Mouse (Mus musculus) urinary bladder, postnatal 36 days (tissue): ENCODE measurements around the gene Gm21958.

Experiments
- DNase-seq, 2 experiments: peaks; one replicate each; pipeline ENCODE4 v3.0.0; 2022; ENCODE audit warnings: low spot score in 2 of 2, mixed read lengths in 1 of 2

Gm21958 gene

GRCm38 (mm10) chr3:54714253-54714652 is at the start of gene Gm21958:
TSS of gene Gm21958 (minus strand) at chr3:54714353.
- no peak for DNase-seq

DNA sequence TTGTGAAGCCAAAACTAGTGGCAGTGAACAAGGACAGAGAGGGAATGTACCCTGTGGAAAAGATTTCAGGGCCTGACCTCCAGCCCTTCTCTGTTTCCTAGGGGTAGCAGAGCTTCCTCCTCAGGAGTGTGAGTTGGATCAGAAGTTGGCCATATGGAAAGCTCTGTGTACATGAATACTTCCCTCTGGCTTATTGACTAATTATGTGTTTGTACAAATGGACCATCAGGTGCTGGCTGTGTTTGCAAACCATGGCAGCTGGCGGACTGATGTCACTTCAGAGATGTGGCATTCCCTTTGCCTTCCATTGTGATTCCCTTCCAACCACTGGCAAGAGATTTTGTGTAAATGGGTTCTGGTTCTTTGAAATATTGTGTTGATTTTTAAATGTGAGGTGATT is 47.1 kb upstream of the Gm21958 start:
- no peak for DNase-seq

DNA sequence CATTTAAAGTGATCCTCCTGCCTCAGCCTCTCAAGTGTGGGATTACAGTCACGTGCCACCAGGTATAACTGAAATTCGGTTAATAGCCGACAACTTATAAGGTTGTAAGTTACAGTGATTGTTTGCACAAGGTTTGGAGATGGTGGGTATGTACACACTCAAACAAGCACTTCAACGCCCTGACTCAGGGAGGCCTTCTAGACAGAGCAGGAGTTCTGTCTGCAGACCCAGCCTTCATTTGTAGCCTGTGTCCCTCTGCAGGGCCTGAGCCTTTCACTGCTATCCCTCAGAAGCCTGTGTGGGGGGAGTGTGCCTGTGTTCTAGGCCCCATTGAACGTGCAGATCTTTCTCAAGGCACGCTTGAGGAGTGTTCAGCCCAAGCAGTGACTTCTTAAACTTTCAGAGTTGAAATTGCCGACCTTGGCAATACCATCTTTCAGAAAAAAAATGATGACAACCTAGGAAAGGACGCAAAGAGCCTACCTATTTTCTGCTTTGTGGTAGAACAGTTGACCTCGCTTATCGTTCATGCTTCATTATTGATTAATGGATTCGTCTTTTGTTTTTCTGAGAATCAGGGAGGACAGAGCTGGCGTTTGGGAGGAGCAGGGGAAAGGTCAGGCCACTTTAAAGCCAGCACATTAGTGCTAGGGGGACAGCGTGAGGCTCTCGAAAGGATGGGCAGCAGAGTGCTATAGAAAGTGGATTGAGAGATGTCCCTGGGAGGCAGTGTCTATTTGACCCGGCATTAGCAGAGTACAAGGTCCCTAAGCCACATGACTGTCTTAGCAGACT is 46.4 kb upstream of the Gm21958 start:
- DNase-seq, result no peak

DNA sequence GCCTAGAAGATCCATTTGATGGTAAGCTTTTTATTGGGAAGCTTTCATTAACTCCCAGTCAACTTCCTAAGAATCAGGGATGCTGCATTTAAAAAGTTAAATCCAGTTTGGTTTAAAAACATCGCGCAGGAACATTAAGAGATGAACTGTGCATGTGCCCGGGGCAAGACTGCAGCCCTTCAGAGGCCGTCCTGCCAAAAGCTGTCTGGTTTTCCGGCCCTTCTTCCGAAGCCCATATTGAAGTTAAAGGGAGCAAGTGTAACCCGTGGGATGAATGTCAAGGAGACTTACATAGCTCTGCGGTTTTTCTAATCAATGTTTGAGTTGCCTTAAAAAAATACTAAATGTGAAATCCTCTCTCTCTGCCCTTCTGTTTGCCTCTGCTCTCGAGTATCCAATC is 45.1 kb upstream of the Gm21958 start:
- DNase-seq, result no peak

GRCm38 (mm10) chr3:54757446-54757845 is 43.3 kb upstream of the Gm21958 start:
- no peak for DNase-seq

GRCm38 (mm10) chr3:54756058-54756457 is 41.9 kb upstream of the Gm21958 start:
- peak in 1 of 2 experiments; percentile 18 for DNase-seq

DNA sequence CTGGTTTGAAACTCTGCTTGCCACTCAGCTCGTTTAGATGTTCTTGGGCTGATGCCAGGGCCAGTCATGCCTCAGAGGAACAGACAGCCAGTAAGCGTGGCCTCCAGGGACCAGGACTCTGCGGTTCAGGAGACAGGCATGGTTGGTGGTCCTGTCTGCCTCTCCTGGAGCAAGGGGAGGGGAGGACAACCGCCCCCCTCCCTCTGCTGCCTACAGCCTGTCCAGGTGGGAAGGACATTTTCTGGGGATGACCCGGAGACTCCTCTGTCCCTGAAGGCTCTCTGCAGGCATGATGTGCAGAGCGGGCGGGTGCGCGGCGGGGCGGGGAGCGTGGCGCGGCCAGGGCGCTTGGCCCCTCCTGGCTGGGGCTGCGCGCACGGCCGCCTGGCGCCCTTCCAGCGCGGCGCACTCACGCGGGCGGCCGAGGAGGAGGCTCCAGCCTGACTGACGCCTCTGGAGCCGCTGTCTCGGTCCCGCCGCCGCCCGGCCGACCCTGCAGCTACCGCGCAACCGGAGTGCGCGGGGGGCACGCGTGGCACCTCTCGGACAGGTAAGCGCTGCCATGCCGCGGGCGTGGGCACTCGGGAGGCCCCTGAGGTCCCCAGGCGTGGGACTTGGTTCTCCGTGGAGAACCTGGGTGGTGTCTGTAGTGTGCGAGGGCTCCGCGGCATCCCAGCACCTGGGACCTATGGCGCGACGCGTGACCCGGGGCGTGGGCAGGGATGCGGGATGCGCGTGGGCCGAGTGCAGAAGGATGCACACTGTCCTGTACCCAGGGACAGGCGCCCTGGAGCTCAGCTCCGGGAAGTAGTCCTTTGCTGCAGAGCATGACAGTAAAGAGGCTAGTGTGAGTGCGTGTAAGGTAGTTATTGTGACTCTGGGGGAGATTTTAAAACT is 41.2 kb upstream of the Gm21958 start, which contains the start of gene Smad9:
Smad9 (plus strand) TSS at position 438 of the 897 bp plus-strand sequence.
- DNase-seq, result peak; percentile 38 to 57

GRCm38 (mm10) chr3:54753411-54753810 is 39.3 kb upstream of the Gm21958 start:
- no peak for DNase-seq

DNA sequence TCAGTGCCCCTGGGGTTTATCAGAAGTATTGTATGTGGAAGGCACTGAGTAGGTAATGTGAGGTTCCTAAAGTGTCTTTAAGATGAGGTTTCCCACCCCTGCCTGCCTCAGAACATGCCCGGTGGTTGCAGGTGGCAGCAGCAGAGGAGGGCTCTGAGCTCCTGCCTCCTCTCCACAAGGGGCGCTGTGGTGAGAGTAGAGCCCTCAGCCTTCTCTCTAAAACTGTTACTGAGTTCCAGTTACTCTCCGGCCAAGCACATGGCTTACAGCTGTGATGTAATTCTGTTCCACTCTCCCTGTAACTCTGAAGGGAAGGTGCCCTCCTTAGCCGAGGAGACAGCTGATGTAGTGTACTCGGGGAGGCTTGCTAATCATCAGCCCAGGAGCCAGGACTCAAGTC is 31.6 kb upstream of the Gm21958 start:
- DNase-seq, result no peak

DNA sequence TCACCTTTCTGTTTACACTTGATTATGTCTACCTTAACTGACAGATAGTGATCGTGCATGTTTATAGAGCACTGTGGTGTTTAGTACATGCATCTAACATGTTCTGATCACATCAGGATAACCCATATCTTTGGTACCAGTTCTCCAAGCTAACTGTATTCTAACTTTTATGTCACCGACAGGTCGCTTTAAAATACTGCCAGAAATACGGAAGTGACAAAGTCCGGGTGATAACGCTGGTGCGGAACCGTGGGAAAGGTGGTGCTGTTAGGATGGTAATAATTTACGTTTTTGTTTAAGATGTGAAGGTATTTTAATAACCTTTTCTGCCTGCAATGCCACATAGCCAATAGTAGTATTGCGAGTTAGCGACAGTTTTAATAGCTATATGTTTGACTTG is 27.8 kb upstream of the Gm21958 start:
- no peak for DNase-seq

DNA sequence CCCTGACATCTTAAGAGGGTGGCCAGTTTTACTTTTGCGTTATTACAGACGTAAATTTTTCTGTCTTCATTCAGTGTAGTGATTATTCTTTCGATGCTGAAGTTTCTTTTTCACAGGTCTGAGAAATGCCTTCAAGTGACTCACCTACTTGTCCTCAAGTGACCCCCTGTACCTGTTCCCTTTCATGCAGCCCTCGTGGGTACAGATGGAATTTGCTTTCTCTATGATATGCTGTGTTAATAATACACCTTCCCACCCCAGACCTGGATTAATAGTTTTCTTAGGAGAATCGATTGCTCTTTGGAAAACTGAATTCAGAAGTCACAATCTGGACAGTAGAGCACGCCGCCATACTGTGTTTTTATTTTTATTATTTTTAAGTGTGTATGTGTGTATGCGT is 23.2 kb upstream of the Gm21958 start:
- no peak for DNase-seq

GRCm38 (mm10) chr3:54736101-54736927 is 22.2 kb upstream of the Gm21958 start:
- no peak for DNase-seq

DNA sequence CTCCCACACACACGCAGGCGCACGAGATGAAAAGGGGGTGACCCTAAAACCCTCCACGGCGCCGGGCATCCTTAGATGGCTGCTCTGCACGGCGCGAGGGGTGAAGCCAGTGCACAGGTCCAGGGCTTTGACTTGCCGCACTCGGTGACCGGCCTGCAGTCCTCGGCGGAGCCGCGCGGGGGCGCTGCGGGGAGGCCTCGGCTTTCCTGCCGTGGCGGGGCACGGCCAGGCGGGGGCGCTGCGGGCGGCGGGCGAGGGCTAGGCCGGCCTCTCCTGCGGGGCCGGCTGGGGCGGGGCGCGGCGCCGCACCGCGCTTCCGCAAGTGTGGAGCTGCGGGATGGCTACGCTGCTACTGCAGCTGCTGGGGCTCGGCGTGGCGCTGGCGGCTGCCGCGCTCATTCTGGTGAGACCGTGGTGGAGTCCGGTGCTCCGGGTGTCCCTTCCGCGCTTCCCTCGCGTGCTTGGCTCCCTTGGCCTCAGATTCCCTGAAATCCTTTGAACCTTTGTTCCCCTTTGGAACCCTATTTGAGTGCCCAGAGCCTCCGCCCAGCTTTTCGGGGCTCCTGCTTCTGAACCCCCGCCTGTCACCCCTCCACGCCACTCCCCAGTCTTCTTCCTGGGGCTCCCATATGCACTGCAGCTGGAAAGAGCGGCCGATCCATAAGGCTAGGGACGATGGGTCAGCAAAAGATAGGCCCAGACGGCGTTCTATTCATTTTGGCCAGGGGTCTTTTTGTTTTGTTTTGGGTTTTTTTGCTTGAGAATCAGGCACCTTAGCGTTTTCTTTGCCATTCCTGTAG is 21.3 kb upstream of the Gm21958 start, which contains the start of the genes Exosc8 and Alg5:
Exosc8 (minus strand) TSS at position 147 of the 800 bp plus-strand sequence.
Alg5 (plus strand) TSS at position 293 of the 800 bp plus-strand sequence.
- peak; percentile 87 to 88 for DNase-seq

GRCm38 (mm10) chr3:54734411-54735246 is 20.5 kb upstream of the Gm21958 start:
- DNase-seq, result peak; percentile 79 to 89

DNA sequence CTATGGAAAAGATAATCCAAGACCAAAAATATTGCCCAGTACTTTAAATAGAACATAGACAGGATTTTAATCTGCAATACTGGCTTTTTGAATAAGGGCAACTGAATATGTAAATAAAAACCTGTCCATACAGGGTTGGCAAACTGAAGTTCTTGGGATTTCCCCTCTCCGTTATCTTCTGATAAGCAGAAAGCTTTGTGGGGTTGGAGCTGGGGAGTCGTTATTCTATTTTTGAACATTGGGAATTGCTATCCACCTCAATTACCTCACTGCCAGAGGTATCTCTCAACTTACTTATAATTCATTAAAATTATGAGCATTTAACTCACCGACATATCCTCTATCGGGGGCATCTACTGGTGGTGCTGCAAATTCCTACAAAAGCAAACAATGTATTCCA is 18.2 kb upstream of the Gm21958 start:
- DNase-seq, result no peak

GRCm38 (mm10) chr3:54731626-54732150 is 17.5 kb upstream of the Gm21958 start:
- no peak for DNase-seq

DNA sequence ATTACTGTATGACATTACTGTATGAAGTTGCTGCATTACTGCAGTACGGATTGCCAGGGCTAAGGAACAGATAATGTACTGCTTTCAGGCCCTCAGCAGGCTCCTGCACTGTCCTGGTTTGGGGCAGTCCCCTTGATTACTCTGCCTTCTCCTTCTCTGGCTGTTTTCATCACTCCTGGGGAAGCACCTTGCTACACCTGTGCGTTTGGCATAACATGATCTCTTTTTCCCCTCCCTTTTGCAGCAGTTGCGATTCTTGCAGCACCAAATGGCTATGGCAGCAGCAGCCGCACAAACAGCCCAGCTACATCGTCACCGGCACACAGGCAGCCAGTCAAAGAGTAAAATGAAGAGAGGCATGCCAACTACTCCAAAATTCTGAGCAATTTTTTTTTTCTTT is 13.9 kb upstream of the Gm21958 start:
- no peak for DNase-seq

DNA sequence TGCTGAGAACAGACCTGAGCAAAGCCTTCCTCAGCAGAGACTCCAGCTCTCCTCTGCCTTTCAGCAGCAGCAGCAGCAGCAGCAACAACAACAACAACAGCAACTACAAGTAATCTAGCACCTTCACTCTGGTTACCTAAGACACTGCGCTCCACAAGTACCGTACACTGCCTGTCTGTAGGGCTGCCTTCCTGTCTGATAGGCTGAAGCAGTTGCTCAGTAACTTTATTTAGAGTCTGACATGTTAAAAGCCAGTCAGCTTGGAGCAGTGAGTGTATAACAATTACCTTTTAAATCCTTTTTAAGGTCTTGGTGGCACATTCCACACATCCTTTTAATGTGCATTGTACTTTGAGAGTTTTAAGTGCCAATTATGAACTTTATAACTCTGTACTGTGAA is 13.4 kb upstream of the Gm21958 start:
- DNase-seq, result no peak

DNA sequence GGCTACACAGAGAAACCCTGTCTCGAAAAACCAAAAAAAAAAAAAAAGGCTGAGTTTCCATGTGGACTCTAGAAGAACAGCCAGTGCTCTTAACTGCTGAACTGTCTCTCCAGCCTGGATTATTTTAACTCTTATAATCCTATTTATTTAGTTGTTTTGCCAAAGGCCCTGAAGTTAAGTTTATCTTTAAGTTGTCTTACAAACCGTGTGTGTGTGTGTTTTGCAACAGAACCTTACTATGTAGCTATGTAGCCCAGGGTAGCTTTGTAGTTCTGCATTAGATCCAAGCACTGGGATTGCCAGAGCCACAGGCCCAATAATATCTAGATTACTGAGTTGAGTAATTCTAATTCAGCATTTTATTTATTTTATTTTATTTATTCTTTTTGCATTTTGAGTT is 11.2 kb upstream of the Gm21958 start:
- DNase-seq, result no peak
